Mouse (Mus musculus) kidney, embryonic 15.5 days (tissue): Measurements from ENCODE around the gene Fzd10. TPM values are rescaled to one million over a fixed set of nuclear protein-coding genes. Genes with fewer than 3 reads are reported as not detected.
A peak's percentile ranks its signal among the peaks of the same experiment; 100 is the strongest.

Experiments used
- ATAC-seq: fragments of 200-750 bp; cut with Nextera tagmentation; replicated peaks from 2 replicates; pipeline ENCODE4 v1.8.0; 2017; ENCODE audit warnings: moderate TSS enrichment; ENCODE audit not compliant: low FRiP score
- H3K27ac ChIP-seq: fragments of 300-500 bp; sonication (generic); 2 replicates; pipeline ENCODE4 v1.5.1; 2015; ENCODE audit warnings: mild to moderate bottlenecking, inconsistent platforms
- H3K27me3 ChIP-seq: fragments of 300-500 bp; sonication (generic); 2 replicates; pipeline ENCODE4 v1.6.1; 2015; ENCODE audit warnings: inconsistent platforms
- H3K36me3 ChIP-seq: fragments of 300-500 bp; sonication (generic); 2 replicates; pipeline ENCODE4 v1.6.1; 2015; ENCODE audit warnings: inconsistent platforms
- H3K4me1 ChIP-seq: fragments of 300-500 bp; sonication (generic); 2 replicates; pipeline ENCODE4 v1.6.1; 2015; ENCODE audit warnings: inconsistent platforms
- H3K4me2 ChIP-seq: fragments of 300-500 bp; sonication (generic); 2 replicates; pipeline ENCODE4 v1.6.1; 2015; ENCODE audit warnings: moderate library complexity, mild to moderate bottlenecking, inconsistent platforms
- H3K4me3 ChIP-seq: fragments of 300-500 bp; sonication (generic); replicated peaks from 2 replicates; pipeline ENCODE4 v1.5.1; 2015; ENCODE audit warnings: mild to moderate bottlenecking, inconsistent platforms
- H3K9ac ChIP-seq: fragments of 300-500 bp; sonication (generic); 2 replicates; pipeline ENCODE4 v1.6.1; 2015; ENCODE audit warnings: mild to moderate bottlenecking, inconsistent platforms
- H3K9me3 ChIP-seq: fragments of 300-500 bp; sonication (generic); replicated peaks from 2 replicates; pipeline ENCODE4 v1.6.1; 2016; ENCODE audit warnings: inconsistent platforms
- WGBS: fragments of 180-500 bp; shearing (Covaris S2); methylation state at CpG from one replicate; pipeline ENCODE4 v1.1.7; 2015; ENCODE audit warnings: mixed read lengths; 5-methylcytosine and 5-hydroxymethylcytosine counted together
- polyA plus RNA-seq: library from polyadenylated mRNA; unstranded; fragments of >200 nt; fragmentation: Nextera tagmentation; extraction: Ambion mirVana; gene quantifications from 2 replicates; pipeline ENCODE4 v1.2.1, GENCODE M21; 2015

Gene Fzd10
- polyA plus RNA-seq, 1 experiment from 2014 or later = 2.4 TPM

GRCm38 (mm10) chr5:128580931-128581330 lies 19.7 kb upstream of the Fzd10 start:
- 64% methylated on average over 4 of the region's 4 CpGs for WGBS

GRCm38 (mm10) chr5:128581516-128581921 lies 19.1 kb upstream of the Fzd10 start:
- no peak overlapping the region for H3K4me2 ChIP-seq
- 36% methylated on average over 8 of the region's 8 CpGs for WGBS
- no peaks in the 10 kb centered on the region for H3K9me3 ChIP-seq
- H3K4me1 ChIP-seq = peaks cover 8% of the 10 kb centered on the region
- no peak overlapping the region for H3K9ac ChIP-seq
- H3K4me3 ChIP-seq = no peak overlapping the region
- peak; percentile 23; the same call in 1 of the 2 replicates for ATAC-seq
- no peak overlapping the region for H3K27ac ChIP-seq
- no peaks in the 10 kb centered on the region for H3K27me3 ChIP-seq
- H3K36me3 ChIP-seq = no peaks in the 10 kb centered on the region

More at GRCm38 (mm10) chr5:128580931-128581330, 19.7 kb upstream of the Fzd10 start:
- H3K9ac ChIP-seq = no peak overlapping the region
- no peaks in the 10 kb centered on the region for H3K36me3 ChIP-seq
- H3K4me2 ChIP-seq = no peak overlapping the region
- no peak overlapping the region for H3K27ac ChIP-seq
- H3K27me3 ChIP-seq = no peaks in the 10 kb centered on the region
- no peaks in the 10 kb centered on the region for H3K9me3 ChIP-seq
- ATAC-seq = no peak
- no peak overlapping the region for H3K4me3 ChIP-seq
- peaks cover 8% of the 10 kb centered on the region for H3K4me1 ChIP-seq

GRCm38 (mm10) chr5:128589231-128589630 lies 11.4 kb upstream of the Fzd10 start:
- H3K36me3 ChIP-seq = no peaks in the 10 kb centered on the region
- no peak overlapping the region for H3K9ac ChIP-seq
- no peaks in the 10 kb centered on the region for H3K9me3 ChIP-seq
- no peak overlapping the region for H3K4me3 ChIP-seq
- no peak for ATAC-seq
- H3K27me3 ChIP-seq = 0 out of 2 replicates have a peak, but pooled peaks cover 5% of the 10 kb centered on the region
- no peaks in the 10 kb centered on the region for H3K4me1 ChIP-seq
- no peak overlapping the region for H3K27ac ChIP-seq
- 33% methylated on average over 1 of the region's 1 CpGs for WGBS
- H3K4me2 ChIP-seq = no peak overlapping the region

GRCm38 (mm10) chr5:128593446-128593845 lies 7.2 kb upstream of the Fzd10 start:
- Histone ChIP-seq H3K9ac (no peak overlapping the region), H3K27me3 (peaks cover 39% of the 10 kb centered on the region), H3K4me3 (no peak overlapping the region), H3K9me3 (no peaks in the 10 kb centered on the region), H3K4me1 (peaks cover 18% of the 10 kb centered on the region), H3K4me2 (no peak overlapping the region), H3K36me3 (no peaks in the 10 kb centered on the region), H3K27ac (no peak overlapping the region)
- WGBS = 87% methylated on average over 13 of the region's 13 CpGs
- ATAC-seq = no peak

GRCm38 (mm10) chr5:128596813-128597212 lies 3.8 kb upstream of the Fzd10 start:
- Histone ChIP-seq H3K4me2 (peak overlapping the region; percentile 62), H3K36me3 (no peaks in the 10 kb centered on the region), H3K9me3 (no peaks in the 10 kb centered on the region), H3K4me3 (peak overlapping the region; percentile 30), H3K4me1 (peaks cover 49% of the 10 kb centered on the region), H3K27me3 (peaks cover 71% of the 10 kb centered on the region), H3K9ac (no peak overlapping the region), H3K27ac (no peak overlapping the region)
- 2% methylated on average over 20 of the region's 20 CpGs for WGBS
- no peak for ATAC-seq

- 18% methylated on average over 4 of the region's 4 CpGs for WGBS
- ATAC-seq = no peak
- H3K4me2 ChIP-seq = peak overlapping the region; percentile 62; the same call in 1 of the 2 replicates
- no peaks in the 10 kb centered on the region for H3K36me3 ChIP-seq
- H3K4me1 ChIP-seq = peaks cover 54% of the 10 kb centered on the region
- H3K9me3 ChIP-seq = no peaks in the 10 kb centered on the region
- peaks cover 77% of the 10 kb centered on the region for H3K27me3 ChIP-seq
- H3K4me3 ChIP-seq = peak overlapping the region; percentile 30; the same call in 1 of the 2 replicates
- H3K9ac ChIP-seq = no peak overlapping the region
- H3K27ac ChIP-seq = no peak overlapping the region
Measured at GRCm38 (mm10) chr5:128597381-128597780, 3.3 kb upstream of the Fzd10 start.

GRCm38 (mm10) chr5:128598191-128598720 lies 2.4 kb upstream of the Fzd10 start:
- H3K4me3 ChIP-seq = peak overlapping the region; percentile 70
- no peak for ATAC-seq
- H3K27me3 ChIP-seq = peaks cover 86% of the 10 kb centered on the region
- H3K4me1 ChIP-seq = peaks cover 54% of the 10 kb centered on the region
- peak overlapping the region; percentile 97 for H3K4me2 ChIP-seq
- no peak overlapping the region for H3K9ac ChIP-seq
- H3K36me3 ChIP-seq = no peaks in the 10 kb centered on the region
- H3K9me3 ChIP-seq = no peaks in the 10 kb centered on the region
- H3K27ac ChIP-seq = no peak overlapping the region
- 5% methylated on average over 10 of the region's 10 CpGs for WGBS

- Histone ChIP-seq H3K27me3 (peaks cover 89% of the 10 kb centered on the region), H3K9ac (no peak overlapping the region), H3K4me2 (peak overlapping the region; percentile 97), H3K9me3 (no peaks in the 10 kb centered on the region), H3K4me3 (peak overlapping the region; percentile 70), H3K36me3 (no peaks in the 10 kb centered on the region), H3K27ac (no peak overlapping the region), H3K4me1 (peaks cover 54% of the 10 kb centered on the region)
- WGBS = under 1% methylated on average over 20 of the region's 20 CpGs
- no peak for ATAC-seq
Measured at GRCm38 (mm10) chr5:128598760-128599364, 1.8 kb upstream of the Fzd10 start.

- H3K4me3 ChIP-seq = peak overlapping the region; percentile 70
- H3K27ac ChIP-seq = peak overlapping the region; percentile 48; the same call in 1 of the 2 replicates
- H3K36me3 ChIP-seq = no peaks in the 10 kb centered on the region
- peak; percentile 16; the same call in 1 of the 2 replicates for ATAC-seq
- peaks cover 92% of the 10 kb centered on the region for H3K27me3 ChIP-seq
- H3K4me1 ChIP-seq = peaks cover 54% of the 10 kb centered on the region
- no peaks in the 10 kb centered on the region for H3K9me3 ChIP-seq
- WGBS = 1% methylated on average over 28 of the region's 28 CpGs
- H3K9ac ChIP-seq = peak overlapping the region; percentile 42
- peak overlapping the region; percentile 97 for H3K4me2 ChIP-seq
Measured at GRCm38 (mm10) chr5:128599365-128600071, 1.1 kb upstream of the Fzd10 start.

GRCm38 (mm10) chr5:128601036-128602019 lies 684 bp downstream of the Fzd10 start:
- peak overlapping the region; percentile 63 for H3K9ac ChIP-seq
- H3K27ac ChIP-seq = peak overlapping the region; percentile 82
- H3K4me1 ChIP-seq = peaks cover 57% of the 10 kb centered on the region
- no peaks in the 10 kb centered on the region for H3K36me3 ChIP-seq
- no peaks in the 10 kb centered on the region for H3K9me3 ChIP-seq
- under 1% methylated on average over 87 of the region's 87 CpGs for WGBS
- H3K4me3 ChIP-seq = peak overlapping the region; percentile 70
- peak; percentile 61 for ATAC-seq
- peaks cover 88% of the 10 kb centered on the region for H3K27me3 ChIP-seq
- peak overlapping the region; percentile 97 for H3K4me2 ChIP-seq

GRCm38 (mm10) chr5:128603693-128604092 lies 3.0 kb downstream of the Fzd10 start:
- WGBS = 81% methylated on average over 1 of the region's 1 CpGs
- peaks cover 86% of the 10 kb centered on the region for H3K27me3 ChIP-seq

More at GRCm38 (mm10) chr5:128603693-128604092, 3.0 kb downstream of the Fzd10 start:
- Histone ChIP-seq H3K4me1 (peaks cover 47% of the 10 kb centered on the region), H3K4me3 (no peak overlapping the region), H3K4me2 (no peak overlapping the region), H3K9me3 (no peaks in the 10 kb centered on the region), H3K9ac (no peak overlapping the region), H3K36me3 (no peaks in the 10 kb centered on the region), H3K27ac (no peak overlapping the region)
- ATAC-seq = no peak
